Mouse (Mus musculus): ENCODE measurements around the gene Sgpp2.

Gene Sgpp2

GRCm38 (mm10) chr1:78451070-78451854 lies 141.1 kb downstream of the Sgpp2 start:
- no peak for DNase-seq (ENCODE audit: low spot score in 2 of 2)

- DNase-seq (ENCODE audit: low spot score in 2 of 2): no peak
Observed at GRCm38 (mm10) chr1:78452544-78452943, 142.4 kb downstream of the Sgpp2 start.

- DNase-seq (ENCODE audit: low spot score in 2 of 2): no peak
Observed at GRCm38 (mm10) chr1:78453886-78454285, 143.7 kb downstream of the Sgpp2 start.

GRCm38 (mm10) chr1:78454659-78455058 lies 144.5 kb downstream of the Sgpp2 start:
- peak in 1 of 2 experiments; percentile 6 for DNase-seq (ENCODE audit: low spot score in 2 of 2)

All from urinary bladder, postnatal 36 days (tissue).